Mouse (Mus musculus) ES-E14 (cell line): Measurements from ENCODE around the gene Dnmbp. TPM values are rescaled to one million over a fixed set of nuclear protein-coding genes. Genes with fewer than 3 reads are reported as not detected.

Experiments used
- DNase-seq: peaks from one replicate; pipeline ENCODE4 v3.0.0-alpha.2; 2013; ENCODE audit warnings: low read depth, low spot score
- H3K27ac ChIP-seq: 2 replicates; pipeline ENCODE4 v1.5.1; 2012; ENCODE audit warnings: low read depth, mild to moderate bottlenecking, low read length, moderate library complexity, mixed read lengths; ENCODE audit not compliant: poor library complexity, insufficient read depth, severe bottlenecking
- H3K36me3 ChIP-seq: 2 replicates; pipeline ENCODE4 v1.6.1; 2012; ENCODE audit warnings: mild to moderate bottlenecking, low read length, moderate library complexity, mixed read lengths; ENCODE audit not compliant: control insufficient read depth, poor library complexity, insufficient read depth, severe bottlenecking
- H3K4me1 ChIP-seq, 2 experiments: fragments of 150-350 bp in 1 of 2; sonication (generic) in 1 of 2; 2 replicates each; pipeline ENCODE4 v1.6.1; 2012; ENCODE audit warnings: low read length in 2 of 2, mild to moderate bottlenecking in 1 of 2, mixed read lengths in 1 of 2; ENCODE audit not compliant: control insufficient read depth in 2 of 2, insufficient read depth in 2 of 2, poor library complexity in 1 of 2
- H3K4me3 ChIP-seq, 2 experiments: fragments of 150-350 bp in 1 of 2; sonication (generic) in 1 of 2; 2 replicates each; pipeline ENCODE4 v1.5.1; 2012; ENCODE audit warnings: low read length in 2 of 2, low read depth in 1 of 2, mild to moderate bottlenecking in 1 of 2, mixed read lengths in 1 of 2; ENCODE audit not compliant: insufficient read depth in 1 of 2, poor library complexity in 1 of 2, severe bottlenecking in 1 of 2
- H3K9ac ChIP-seq: 2 replicates; pipeline ENCODE4 v1.6.1; 2012; ENCODE audit warnings: low read depth, mild to moderate bottlenecking, low read length, mixed read lengths; ENCODE audit not compliant: poor library complexity, insufficient read depth, severe bottlenecking
- H3K9me3 ChIP-seq: fragments of 150-350 bp; sonication (generic); 2 replicates; pipeline ENCODE4 v1.6.1; 2012; ENCODE audit warnings: low read depth, mild to moderate bottlenecking, low read length; ENCODE audit not compliant: control insufficient read depth, insufficient read depth
- CHD2 ChIP-seq: IDR thresholded peaks from 2 replicates; pipeline ENCODE4 v1.6.1; 2014; ENCODE audit warnings: mild to moderate bottlenecking, low read depth, low read length, inconsistent platforms
- HCFC1 ChIP-seq: IDR thresholded peaks from 2 replicates; pipeline ENCODE4 v1.6.1; 2012; ENCODE audit warnings: low read length, inconsistent platforms, borderline replicate concordance; ENCODE audit not compliant: insufficient read depth
- MAFK ChIP-seq: IDR thresholded peaks from 2 replicates; pipeline ENCODE4 v1.6.1; 2014; ENCODE audit warnings: mild to moderate bottlenecking, low read depth, low read length, inconsistent platforms; ENCODE audit not compliant: insufficient read depth
- ZC3H11A ChIP-seq: IDR thresholded peaks from 2 replicates; pipeline ENCODE4 v1.6.1; 2012; ENCODE audit warnings: low read depth, mild to moderate bottlenecking, inconsistent platforms, low read length, borderline replicate concordance
- ZNF384 ChIP-seq: IDR thresholded peaks from 2 replicates; pipeline ENCODE4 v1.6.1; 2012; ENCODE audit warnings: low read depth, low read length, inconsistent platforms
- in situ Hi-C, 2 experiments: fragments of 600-800 bp; cut with MboI; formaldehyde crosslinking; loops; one replicate each; pipeline ENCODE4 v1.15.1; 2025; ENCODE audit warnings: low sequenced_read_pairs in 2 of 2, inconsistent platforms in 1 of 2; ENCODE audit not compliant: unreplicated experiment in 2 of 2
- total RNA-seq: library from RNA; depleted of rRNA; stranded (reverse); fragments of 300-350 nt; gene quantifications from 2 replicates; pipeline ENCODE4 v1.2.3, GENCODE M21; 2012

Gene Dnmbp
- total RNA-seq, 1 experiment: 11.5 TPM

- Histone ChIP-seq H3K4me3 (no peak overlapping the region), H3K9ac (no peak overlapping the region), H3K27ac (no peak overlapping the region), H3K9me3 (no peaks in the 10 kb centered on the region), H3K4me1 (no peaks in the 10 kb centered on the region), H3K36me3 (peaks cover 42% of the 10 kb centered on the region)
- no peak for DNase-seq
- TF ChIP-seq ZNF384 (no peak), CHD2 (no peak), ZC3H11A (no peak), HCFC1 (no peak), MAFK (no peak)
- in situ Hi-C loops: no loop called here
Measured at GRCm38 (mm10) chr19:43870418-43870817, 69.6 kb downstream of the Dnmbp start.

GRCm38 (mm10) chr19:43857347-43857746 is 82.6 kb downstream of the Dnmbp start:
- TF ChIP-seq ZC3H11A: no peak
- no peak for TF ChIP-seq HCFC1
- no peak for TF ChIP-seq ZNF384
- no peak for TF ChIP-seq CHD2
- TF ChIP-seq MAFK: no peak
- Histone ChIP-seq H3K4me3 (no peak overlapping the region), H3K9ac (no peak overlapping the region), H3K9me3 (no peaks in the 10 kb centered on the region), H3K36me3 (peaks cover 25% of the 10 kb centered on the region), H3K4me1 (no peaks in the 10 kb centered on the region), H3K27ac (no peak overlapping the region)
- in situ Hi-C loops: no loop called here
- peak; percentile 58 for DNase-seq

- Histone ChIP-seq H3K4me1 (peaks cover 0 to 3% of the 10 kb centered on the region in 2 experiments; a peak in 1 of 4 replicates), H3K27ac (no peak overlapping the region), H3K36me3 (peaks cover 35% of the 10 kb centered on the region), H3K4me3 (no peak overlapping the region), H3K9ac (no peak overlapping the region), H3K9me3 (no peaks in the 10 kb centered on the region)
- in situ Hi-C loops: no loop called here
- TF ChIP-seq HCFC1: no peak
- no peak for TF ChIP-seq ZC3H11A
- no peak for TF ChIP-seq ZNF384
- TF ChIP-seq CHD2: no peak
- no peak for TF ChIP-seq MAFK
- no peak for DNase-seq
Measured at GRCm38 (mm10) chr19:43852837-43853545, 87.0 kb downstream of the Dnmbp start.

- TF ChIP-seq CHD2: no peak
- Histone ChIP-seq H3K36me3 (peaks cover 40% of the 10 kb centered on the region), H3K4me1 (peaks cover 0 to 5% of the 10 kb centered on the region in 2 experiments; a peak in 1 of 4 replicates), H3K9ac (peak overlapping the region; percentile 5; the same call in 1 of the 2 replicates), H3K4me3 (peak overlapping the region; percentile 28 to 29; a peak in 2 of 4 replicates), H3K27ac (no peak overlapping the region), H3K9me3 (no peaks in the 10 kb centered on the region)
- in situ Hi-C loops: no loop called here
- DNase-seq: no peak
Measured at GRCm38 (mm10) chr19:43851996-43852630, 87.9 kb downstream of the Dnmbp start.

GRCm38 (mm10) chr19:43850026-43850425 is 90.0 kb downstream of the Dnmbp start:
- Histone ChIP-seq H3K4me1 (peaks cover 0 to 5% of the 10 kb centered on the region in 2 experiments; a peak in 1 of 4 replicates), H3K9ac (no peak overlapping the region), H3K4me3 (no peak overlapping the region), H3K36me3 (peaks cover 30% of the 10 kb centered on the region), H3K27ac (no peak overlapping the region), H3K9me3 (no peaks in the 10 kb centered on the region)
- DNase-seq: no peak
- in situ Hi-C loops: no loop called here
- TF ChIP-seq MAFK: no peak
- TF ChIP-seq HCFC1: no peak
- no peak for TF ChIP-seq CHD2
- TF ChIP-seq ZNF384: no peak
- TF ChIP-seq ZC3H11A: no peak
